Mouse (Mus musculus) hindbrain, embryonic 16.5 days (tissue): ENCODE results near the gene Tspan12. TPM values are rescaled to one million over a fixed set of nuclear protein-coding genes. Genes with fewer than 3 reads are reported as not detected.
"Not testable (repeated sequence)": the region's sequence is repeated elsewhere in the genome, so short reads cannot be mapped to it uniquely, and the experiment has no call there.

Experiments used
- ATAC-seq: fragments of 200-750 bp; cut with Nextera tagmentation; 2 replicates; pipeline ENCODE4 v1.8.0; 2017; ENCODE audit warnings: moderate TSS enrichment, moderate library complexity
- H3K27ac ChIP-seq: fragments of 300-500 bp; sonication (generic); 2 replicates; pipeline ENCODE4 v1.5.1; 2014; ENCODE audit warnings: low read depth, mild to moderate bottlenecking, control low read depth, low read length, moderate library complexity
- H3K27me3 ChIP-seq: fragments of 300-500 bp; sonication (generic); replicated peaks from 2 replicates; pipeline ENCODE4 v1.6.1; 2014; ENCODE audit warnings: low read length; ENCODE audit not compliant: control insufficient read depth, insufficient read depth
- H3K36me3 ChIP-seq: fragments of 300-500 bp; sonication (generic); 2 replicates; pipeline ENCODE4 v1.6.1; 2014; ENCODE audit warnings: mild to moderate bottlenecking, low read length, moderate library complexity, mixed read lengths; ENCODE audit not compliant: control insufficient read depth, insufficient read depth
- H3K4me1 ChIP-seq: fragments of 300-500 bp; sonication (generic); 2 replicates; pipeline ENCODE4 v1.6.1; 2014; ENCODE audit warnings: low read depth, low read length; ENCODE audit not compliant: control insufficient read depth, insufficient read depth
- H3K4me2 ChIP-seq: fragments of 300-500 bp; sonication (generic); 2 replicates; pipeline ENCODE4 v1.6.1; 2014; ENCODE audit warnings: mild to moderate bottlenecking, low read length, control low read depth, moderate library complexity
- H3K4me3 ChIP-seq: fragments of 300-500 bp; sonication (generic); 2 replicates; pipeline ENCODE4 v1.5.1; 2014; ENCODE audit warnings: mild to moderate bottlenecking, low read length, control low read depth, moderate library complexity
- H3K9ac ChIP-seq: fragments of 300-500 bp; sonication (generic); 2 replicates; pipeline ENCODE4 v1.6.1; 2014; ENCODE audit warnings: low read depth, mild to moderate bottlenecking, control low read depth, low read length, moderate library complexity
- H3K9me3 ChIP-seq: fragments of 300-500 bp; sonication (generic); 2 replicates; pipeline ENCODE4 v1.6.1; 2014; ENCODE audit warnings: mild to moderate bottlenecking, low read length, moderate library complexity; ENCODE audit not compliant: control insufficient read depth
- WGBS: fragments of 180-500 bp; shearing (Covaris S2); extraction: QIAGEN DNeasy Blood & Tissue Kit; methylation state at CpG from one replicate; pipeline ENCODE4 v1.1.7; 2014; 5-methylcytosine and 5-hydroxymethylcytosine counted together
- polyA plus RNA-seq: library from polyadenylated mRNA; unstranded; fragments of >200 nt; fragmentation: Nextera tagmentation; extraction: Ambion mirVana; gene quantifications from 2 replicates; pipeline ENCODE4 v1.2.1, GENCODE M21; 2015

Gene Tspan12
- polyA plus RNA-seq = 72.0 and 76.6 TPM in 2 replicates

GRCm38 (mm10) chr6:21852344-21852785 lies at the start of gene Tspan12:
Gene Tspan12, minus strand, starts transcription at chr6:21852515.
- Histone ChIP-seq H3K4me3 (peak within 1 kb of the TSS; percentile 90), H3K27me3 (no peaks in the 10 kb centered on the region), H3K4me1 (peaks cover 4% of the 10 kb centered on the region), H3K4me2 (peak within 1 kb of the TSS; percentile 92), H3K36me3 (no peaks in the 10 kb centered on the region), H3K27ac (peak within 1 kb of the TSS; percentile 85), H3K9ac (peak within 1 kb of the TSS; percentile 91), H3K9me3 (no peaks in the 10 kb centered on the region)
- ATAC-seq = no peak
- 2% methylated on average over 13 of the region's 13 CpGs for WGBS

DNA sequence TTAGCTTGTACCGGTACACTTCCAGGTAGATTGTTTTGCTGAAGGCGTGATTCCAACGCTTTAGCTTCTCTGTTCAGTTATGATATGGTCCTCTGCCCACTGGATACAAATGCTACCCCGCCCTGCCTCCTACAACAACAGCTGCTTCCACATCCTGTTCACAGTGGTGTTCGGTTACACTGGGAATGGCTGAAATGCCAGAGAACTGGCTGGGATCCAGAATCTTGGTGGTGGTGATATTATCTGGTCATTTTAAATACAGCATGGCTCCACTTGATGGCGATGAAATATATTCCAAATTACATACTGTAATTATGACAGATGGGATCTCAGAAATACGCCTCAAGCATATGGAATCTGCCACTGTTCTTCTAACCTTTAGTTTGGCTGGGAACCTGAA lies 42.1 kb upstream of the Tspan12 start:
- 49% methylated on average over 7 of the region's 7 CpGs for WGBS
- H3K4me3 ChIP-seq = no peak overlapping the region

GRCm38 (mm10) chr6:21889101-21889500 lies 36.8 kb upstream of the Tspan12 start:
- Histone ChIP-seq H3K4me1 (no peaks in the 10 kb centered on the region), H3K27ac (no peak overlapping the region), H3K4me2 (no peak overlapping the region), H3K4me3 (no peak overlapping the region), H3K36me3 (no peaks in the 10 kb centered on the region), H3K9me3 (no peaks in the 10 kb centered on the region), H3K27me3 (no peaks in the 10 kb centered on the region), H3K9ac (no peak overlapping the region)
- ATAC-seq = no peak
- 83% methylated on average over 2 of the region's 2 CpGs for WGBS

More for the DNA sequence above, 42.1 kb upstream of the Tspan12 start:
- Histone ChIP-seq H3K4me1 (no peaks in the 10 kb centered on the region), H3K9me3 (no peaks in the 10 kb centered on the region), H3K27ac (no peak overlapping the region), H3K9ac (no peak overlapping the region), H3K27me3 (no peaks in the 10 kb centered on the region), H3K4me2 (no peak overlapping the region), H3K36me3 (no peaks in the 10 kb centered on the region)
- peak; percentile 83 for ATAC-seq

DNA sequence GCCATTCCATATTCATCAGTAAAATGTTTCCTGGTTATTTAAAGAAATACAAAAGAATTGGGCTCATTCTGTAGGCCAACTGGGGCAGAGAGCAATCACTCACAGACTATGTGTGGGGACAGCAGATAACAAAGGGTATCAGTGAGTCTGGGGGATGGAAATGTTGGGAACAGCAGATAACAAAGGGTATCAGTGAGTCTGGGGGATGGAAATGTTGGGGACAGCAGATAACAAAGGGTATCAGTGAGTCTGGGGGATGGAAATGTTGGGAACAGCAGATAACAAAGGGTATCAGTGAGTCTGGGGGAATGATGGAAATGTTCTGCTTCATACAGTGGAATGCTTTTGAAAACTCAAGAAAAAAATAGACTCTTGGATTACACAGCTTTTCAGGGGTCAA lies 35.7 kb upstream of the Tspan12 start:
- not testable (repeated sequence) for H3K4me3 ChIP-seq, ATAC-seq, H3K4me1 ChIP-seq, H3K9me3 ChIP-seq, H3K9ac ChIP-seq, H3K4me2 ChIP-seq, H3K36me3 ChIP-seq, H3K27me3 ChIP-seq, H3K27ac ChIP-seq

- Histone ChIP-seq H3K4me1 (no peaks in the 10 kb centered on the region), H3K36me3 (no peaks in the 10 kb centered on the region), H3K4me2 (no peak overlapping the region), H3K4me3 (no peak overlapping the region), H3K9me3 (no peaks in the 10 kb centered on the region), H3K27ac (no peak overlapping the region), H3K9ac (no peak overlapping the region), H3K27me3 (no peaks in the 10 kb centered on the region)
- ATAC-seq = no peak
- 77% methylated on average over 6 of the region's 6 CpGs for WGBS
Measured at GRCm38 (mm10) chr6:21879496-21879895, 27.2 kb upstream of the Tspan12 start.

- Histone ChIP-seq H3K9me3 (no peaks in the 10 kb centered on the region), H3K4me3 (no peak overlapping the region), H3K27me3 (no peaks in the 10 kb centered on the region), H3K27ac (no peak overlapping the region), H3K36me3 (no peaks in the 10 kb centered on the region), H3K4me1 (no peaks in the 10 kb centered on the region), H3K9ac (no peak overlapping the region), H3K4me2 (no peak overlapping the region)
- ATAC-seq = no peak
- WGBS = 31% methylated on average over 1 of the region's 1 CpGs
Measured at GRCm38 (mm10) chr6:21867310-21867709, 15.0 kb upstream of the Tspan12 start.

DNA sequence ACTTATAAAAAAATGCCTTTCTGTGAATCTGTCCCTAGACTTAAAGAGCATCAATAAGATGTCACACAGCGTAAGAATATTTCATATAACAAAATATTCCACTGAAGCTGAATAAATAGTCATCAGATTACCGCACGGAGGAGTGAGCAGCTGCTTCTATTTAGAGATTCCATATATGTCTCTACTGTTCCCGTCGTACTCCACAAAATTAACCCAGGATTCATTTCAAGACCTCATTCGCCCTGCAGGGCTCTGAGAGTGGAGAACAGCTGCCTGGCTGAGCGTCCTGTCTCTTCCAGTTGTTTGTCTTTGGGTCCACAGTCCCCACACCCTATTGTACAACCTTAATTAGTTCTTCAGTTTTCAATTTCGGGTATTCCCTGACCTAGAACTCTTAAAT lies 11.9 kb upstream of the Tspan12 start:
- no peak for ATAC-seq
- Histone ChIP-seq H3K4me3 (no peak overlapping the region), H3K36me3 (no peaks in the 10 kb centered on the region), H3K27me3 (no peaks in the 10 kb centered on the region), H3K4me1 (no peaks in the 10 kb centered on the region), H3K4me2 (no peak overlapping the region), H3K27ac (no peak overlapping the region), H3K9me3 (no peaks in the 10 kb centered on the region), H3K9ac (no peak overlapping the region)
- WGBS = 66% methylated on average over 8 of the region's 8 CpGs

DNA sequence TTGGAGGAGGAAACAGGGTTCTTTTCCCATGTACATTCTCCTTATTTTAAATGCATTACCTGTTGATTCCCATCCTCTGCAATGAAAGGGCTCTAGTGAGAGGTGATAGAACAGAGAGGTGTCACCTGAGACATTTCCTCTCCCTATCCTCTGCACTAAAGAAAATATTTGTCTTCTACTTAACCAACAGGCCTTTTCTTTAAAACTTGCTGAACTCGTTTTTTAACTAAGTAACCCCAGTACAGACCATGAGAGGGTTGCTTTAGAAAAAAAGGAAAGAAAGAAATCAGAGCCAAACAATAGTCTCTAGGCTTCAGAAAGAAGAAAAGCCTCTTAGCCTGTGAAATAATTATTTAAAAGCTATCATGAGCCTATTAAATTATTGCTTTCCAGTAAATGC lies 11.2 kb upstream of the Tspan12 start:
- Histone ChIP-seq H3K27ac (no peak overlapping the region), H3K9ac (no peak overlapping the region), H3K4me2 (no peak overlapping the region), H3K36me3 (no peaks in the 10 kb centered on the region), H3K4me3 (no peak overlapping the region), H3K27me3 (no peaks in the 10 kb centered on the region), H3K9me3 (no peaks in the 10 kb centered on the region), H3K4me1 (no peaks in the 10 kb centered on the region)
- 23% methylated on average over 1 of the region's 1 CpGs for WGBS
- no peak for ATAC-seq

DNA sequence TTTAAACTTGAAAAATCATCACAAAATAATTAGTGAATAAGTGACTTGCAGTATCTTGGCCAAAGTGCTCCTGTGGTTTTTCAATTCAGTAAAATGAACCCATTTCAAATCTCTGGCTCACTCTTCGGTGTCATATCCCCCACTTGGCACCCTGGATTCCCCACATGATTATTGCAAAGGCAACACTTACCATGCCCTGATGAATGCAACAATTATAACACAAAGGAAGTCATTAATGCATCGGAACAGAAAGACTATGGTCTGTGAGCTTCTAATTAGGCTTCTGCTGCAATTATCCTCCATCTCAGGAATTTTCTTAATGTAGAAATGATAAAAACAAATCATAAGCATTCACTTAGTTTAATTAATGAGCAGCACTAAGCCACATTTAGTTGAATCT lies 9.0 kb upstream of the Tspan12 start:
- H3K4me3 ChIP-seq = no peak overlapping the region
- H3K27me3 ChIP-seq = no peaks in the 10 kb centered on the region
- H3K36me3 ChIP-seq = no peaks in the 10 kb centered on the region
- no peak overlapping the region for H3K4me2 ChIP-seq
- H3K4me1 ChIP-seq = no peaks in the 10 kb centered on the region
- ATAC-seq = no peak
- H3K27ac ChIP-seq = no peak overlapping the region
- no peak overlapping the region for H3K9ac ChIP-seq
- 43% methylated on average over 2 of the region's 2 CpGs for WGBS
- H3K9me3 ChIP-seq = no peaks in the 10 kb centered on the region

- WGBS = 11% methylated on average over 7 of the region's 7 CpGs
- Histone ChIP-seq H3K9me3 (no peaks in the 10 kb centered on the region), H3K36me3 (no peaks in the 10 kb centered on the region), H3K9ac (no peak overlapping the region), H3K27me3 (no peaks in the 10 kb centered on the region), H3K4me1 (no peaks in the 10 kb centered on the region), H3K27ac (no peak overlapping the region), H3K4me2 (peak overlapping the region; percentile 24; the same call in 1 of the 2 replicates), H3K4me3 (no peak overlapping the region)
- peak; percentile 83 for ATAC-seq
Measured at GRCm38 (mm10) chr6:21857843-21858242, 5.5 kb upstream of the Tspan12 start.
